Mouse (Mus musculus): Measurements from ENCODE around the gene Zfp523.
A peak's percentile ranks its signal among the peaks of the same experiment; 100 is the strongest.

DNA sequence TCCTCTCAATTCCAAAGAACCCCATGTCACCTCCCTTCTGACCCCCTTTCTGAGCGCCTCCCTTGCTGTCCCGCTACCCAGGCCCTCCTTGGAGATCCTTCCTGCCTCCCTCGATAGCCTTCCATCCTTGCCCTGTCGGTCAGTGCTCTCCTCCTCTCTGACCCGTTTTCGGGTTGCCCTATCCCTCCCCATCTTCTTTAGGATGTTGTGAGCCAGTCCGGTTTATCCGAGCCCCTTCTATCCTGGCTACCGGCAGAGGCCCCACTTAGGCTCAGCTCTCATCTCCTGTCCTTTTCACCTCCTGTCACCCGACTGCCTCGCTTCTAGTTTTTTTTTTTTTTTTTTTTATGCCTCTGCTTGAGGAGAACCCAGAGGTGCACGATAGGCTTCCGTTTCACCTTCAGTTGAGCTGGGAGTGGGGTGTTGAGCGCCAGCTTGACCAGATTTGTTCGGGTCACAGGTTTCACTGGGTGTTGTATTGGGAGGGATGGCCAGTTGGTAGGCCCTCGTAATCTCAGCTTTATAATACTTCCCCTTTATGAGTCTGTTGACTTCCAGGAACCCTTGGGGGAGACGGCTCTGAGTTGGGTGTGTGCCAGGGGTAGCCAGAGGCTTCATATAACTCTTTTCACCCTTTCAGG, 56.3 kb downstream of the Zfp523 start:
- TF ChIP-seq POLR2A (IDR thresholded peaks at IDR 0.05; ENCODE audit: control insufficient read depth in 1 of 2, insufficient read depth in 1 of 2, low read depth in 1 of 2, low read length in 2 of 2, poor library complexity in 1 of 2) (no peak), SMC3 (IDR thresholded peaks at IDR 0.05; ENCODE audit: low read depth, low read length) (no peak), CTCF (IDR thresholded peaks at IDR 0.05 in 2 of 3, conservative IDR thresholded peaks at IDR 0.05 in 1 of 3; ENCODE audit: control insufficient read depth in 1 of 3, insufficient read depth in 1 of 3, low read depth in 2 of 3, low read length in 3 of 3, poor library complexity in 1 of 3, severe bottlenecking in 1 of 3) (no peak), CHD2 (IDR thresholded peaks at IDR 0.05; ENCODE audit: low read length) (no peak), TAL1 (IDR thresholded peaks at IDR 0.05; ENCODE audit: low read length) (no peak), ELF1 (IDR thresholded peaks at IDR 0.05; ENCODE audit: low read depth, low read length) (no peak), MEF2A (IDR thresholded peaks at IDR 0.05; ENCODE audit: extremely low read depth, insufficient replicate concordance, low read depth, low read length, poor library complexity, severe bottlenecking) (no peak), MAFK (IDR thresholded peaks at IDR 0.05; ENCODE audit: borderline replicate concordance, low read depth, low read length) (no peak), USF1 (IDR thresholded peaks at IDR 0.05; ENCODE audit: low read depth, low read length) (no peak), USF2 (IDR thresholded peaks at IDR 0.05; ENCODE audit: borderline replicate concordance in 1 of 2, insufficient read depth in 1 of 2, low read depth in 1 of 2, low read length in 2 of 2) (no peak), GABPA (IDR thresholded peaks at IDR 0.05; ENCODE audit: low read depth, low read length) (no peak), MXI1 (IDR thresholded peaks at IDR 0.05; ENCODE audit: low read depth, low read length) (peak; percentile 21; the same call in 1 of the 2 replicates), ZNF384 (IDR thresholded peaks at IDR 0.05; ENCODE audit: low read depth, low read length) (no peak), UBTF (IDR thresholded peaks at IDR 0.05; ENCODE audit: borderline replicate concordance, insufficient read depth, low read depth, low read length) (0 out of 2 replicates have a peak, but pooled peaks have one; percentile 9)
